ENCODE assay signal across 9 mouse cellular contexts in the genomic region with DNA sequence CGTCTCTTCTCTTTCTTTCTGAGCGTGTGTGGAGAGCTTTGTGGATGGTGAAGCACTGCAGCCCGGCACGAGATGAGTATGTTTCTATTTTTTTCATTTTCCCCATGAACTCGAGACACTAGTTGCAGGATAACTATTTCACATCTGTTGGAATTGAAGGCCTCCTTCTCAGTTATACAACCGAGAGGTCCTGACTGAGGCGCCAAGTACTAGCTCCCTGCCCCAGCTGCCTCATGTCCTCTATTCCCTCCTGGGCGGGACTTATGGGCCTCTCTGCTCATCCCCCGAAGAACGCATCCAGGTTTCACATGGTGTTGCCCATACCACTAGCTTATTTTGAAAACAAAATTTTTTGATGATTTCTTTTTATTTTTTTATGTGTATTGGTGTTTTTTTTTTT. TPM values are rescaled to one million over a fixed set of nuclear protein-coding genes. Genes with fewer than 3 reads are reported as not detected.
DNase-seq lines count a peak whose midpoint lies in the region; ATAC-seq and TF ChIP-seq lines count a peak whose summit lies in the region.
"Had no signal": no experiment of that assay in that cellular context is flagged by ENCODE, and none has a peak within 500 bp of the region (broad histone marks: within the 10 kb centered on the region; RNA-seq: fewer than 3 reads in every experiment).

No protein-coding gene starts in this region.

- H3K4me1 ChIP-seq in heart, embryonic 16.5 days (ENCODE audit: control insufficient read depth, insufficient read depth, low read length), result peaks cover 14% of the 10 kb centered on the region
- peaks cover 64% of the 10 kb centered on the region for H3K4me1 ChIP-seq in embryonic facial prominence, embryonic 13.5 days
- peaks cover 4% of the 10 kb centered on the region; the same call in 1 of the 2 replicates for H3K4me1 ChIP-seq in hindbrain, postnatal 0 days (ENCODE audit: insufficient read depth, low read length)
- H3K4me1 ChIP-seq in midbrain, embryonic 14.5 days (ENCODE audit: control insufficient read depth, insufficient read depth, low read length), result peaks cover 13% of the 10 kb centered on the region

- peak overlapping the region; percentile 24; the same call in 1 of the 2 replicates for H3K9ac ChIP-seq in heart, embryonic 16.5 days (ENCODE audit: low read length)
- H3K9ac ChIP-seq in embryonic facial prominence, embryonic 13.5 days, result 0 out of 2 replicates have a peak overlapping the region, but pooled peaks have one; percentile 55
- 0 out of 2 replicates have a peak overlapping the region, but pooled peaks have one; percentile 17 for H3K9ac ChIP-seq in hindbrain, postnatal 0 days (replicated peaks; ENCODE audit: low read length)
- H3K9ac ChIP-seq in midbrain, embryonic 14.5 days (replicated peaks; ENCODE audit: low read length), result no peak overlapping the region

- ATAC-seq in heart, embryonic 16.5 days (replicated peaks; ENCODE audit: extremely low read depth, insufficient read depth, low FRiP score), result no peak
- no peak for ATAC-seq in embryonic facial prominence, embryonic 13.5 days (ENCODE audit: insufficient number of reproducible peaks, insufficient read depth, low FRiP score, low TSS enrichment, low read depth)
- ATAC-seq in hindbrain, postnatal 0 days, result no peak
- ATAC-seq in midbrain, embryonic 14.5 days (ENCODE audit: low FRiP score, low TSS enrichment), result no peak
- no peak for ATAC-seq in CD4-positive, CD25-positive, alpha-beta regulatory T cell, adult 4 months

- WGBS in heart, embryonic 16.5 days, result 30% methylated on average over 10 of the region's 10 CpGs
- 27% methylated on average over 10 of the region's 10 CpGs for WGBS in embryonic facial prominence, embryonic 13.5 days
- WGBS in hindbrain, postnatal 0 days, result 28% methylated on average over 10 of the region's 10 CpGs
- 25% methylated on average over 10 of the region's 10 CpGs for WGBS in midbrain, embryonic 14.5 days

- H3K4me3 ChIP-seq in heart, embryonic 16.5 days (ENCODE audit: low read length), result peak overlapping the region; percentile 13
- H3K4me3 ChIP-seq in embryonic facial prominence, embryonic 13.5 days, result peak overlapping the region; percentile 30
- peak overlapping the region; percentile 18 for H3K4me3 ChIP-seq in hindbrain, postnatal 0 days (ENCODE audit: low read length)
- 0 out of 2 replicates have a peak overlapping the region, but pooled peaks have one; percentile 9 for H3K4me3 ChIP-seq in midbrain, embryonic 14.5 days (replicated peaks; ENCODE audit: low read depth, low read length)

- no peaks in the 10 kb centered on the region for H3K9me3 ChIP-seq in heart, embryonic 16.5 days (replicated peaks; ENCODE audit: control insufficient read depth, low read length)
- H3K9me3 ChIP-seq in embryonic facial prominence, embryonic 13.5 days, result no peaks in the 10 kb centered on the region
- no peaks in the 10 kb centered on the region for H3K9me3 ChIP-seq in hindbrain, postnatal 0 days (ENCODE audit: low read length)
- no peaks in the 10 kb centered on the region for H3K9me3 ChIP-seq in midbrain, embryonic 14.5 days (ENCODE audit: control insufficient read depth, low read length)

- peaks cover 28% of the 10 kb centered on the region for H3K27me3 ChIP-seq in heart, embryonic 16.5 days (ENCODE audit: control insufficient read depth, insufficient read depth, low read length)
- H3K27me3 ChIP-seq in embryonic facial prominence, embryonic 13.5 days, result peaks cover 9% of the 10 kb centered on the region; the same call in 1 of the 2 replicates
- no peaks in the 10 kb centered on the region for H3K27me3 ChIP-seq in hindbrain, postnatal 0 days (ENCODE audit: insufficient read depth, low read length)
- 0 out of 2 replicates have a peak, but pooled peaks cover 8% of the 10 kb centered on the region for H3K27me3 ChIP-seq in midbrain, embryonic 14.5 days (ENCODE audit: control insufficient read depth, insufficient read depth, low read length)

- peak overlapping the region; percentile 62 for H3K4me2 ChIP-seq in heart, embryonic 16.5 days (ENCODE audit: low read depth, low read length)
- peak overlapping the region; percentile 72 for H3K4me2 ChIP-seq in embryonic facial prominence, embryonic 13.5 days
- H3K4me2 ChIP-seq in hindbrain, postnatal 0 days (ENCODE audit: low read depth, low read length), result peak overlapping the region; percentile 52
- peak overlapping the region; percentile 46 for H3K4me2 ChIP-seq in midbrain, embryonic 14.5 days (ENCODE audit: low read length)

- no peak for DNase-seq in heart, postnatal 4 days
- no peak for DNase-seq in hindbrain, postnatal 0 days (ENCODE audit: low spot score)
- DNase-seq in midbrain, embryonic 14.5 days, result no peak
- DNase-seq in Muller cell, postnatal 12 days (ENCODE audit: inconsistent ontology term), result no peak
- no peak for DNase-seq in cerebellum, postnatal 4 days (ENCODE audit: low spot score in 2 of 2)

- TF ChIP-seq CTCF in hindbrain, postnatal 0 days (IDR thresholded peaks at IDR 0.05; ENCODE audit: low read depth), result no peak

- no peak overlapping the region for H3K27ac ChIP-seq in heart, embryonic 16.5 days (ENCODE audit: low read length)
- no peak overlapping the region for H3K27ac ChIP-seq in embryonic facial prominence, embryonic 13.5 days
- no peak overlapping the region for H3K27ac ChIP-seq in hindbrain, postnatal 0 days
- H3K27ac ChIP-seq in midbrain, embryonic 14.5 days (replicated peaks; ENCODE audit: low read depth, low read length), result no peak overlapping the region

- no peaks in the 10 kb centered on the region for H3K36me3 ChIP-seq in heart, embryonic 16.5 days (ENCODE audit: control insufficient read depth, insufficient read depth)
- 0 out of 2 replicates have a peak, but pooled peaks cover 4% of the 10 kb centered on the region for H3K36me3 ChIP-seq in embryonic facial prominence, embryonic 13.5 days
- no peaks in the 10 kb centered on the region for H3K36me3 ChIP-seq in hindbrain, postnatal 0 days (ENCODE audit: insufficient read depth, low read length)
- no peaks in the 10 kb centered on the region for H3K36me3 ChIP-seq in midbrain, embryonic 14.5 days (ENCODE audit: control insufficient read depth, insufficient read depth, low read length)

RNA-seq across cellular contexts. Expression of gene Gng8, which starts 3.9 kb away (rescaled TPM):
- 2.9 and 3.7 TPM in 2 replicates for polyA plus RNA-seq in heart, embryonic 16.5 days (2015; fragmentation: Nextera tagmentation; extraction: Ambion mirVana)
- 1 to 10 TPM; 1.4 to 1.8 TPM for total RNA-seq in heart, postnatal 4 days (2021)
- polyA plus RNA-seq in embryonic facial prominence, embryonic 13.5 days (2015; fragmentation: Nextera tagmentation; extraction: Ambion mirVana), result 19.9 and 32.0 TPM in 2 replicates
- total RNA-seq in hindbrain, postnatal 0 days (2014; rRNA removed), result 4.1 TPM in 1 of 2 replicates, not detected in the other
- polyA plus RNA-seq in hindbrain, postnatal 0 days (2015; fragmentation: Nextera tagmentation; extraction: Ambion mirVana), result 0.62 and 4.7 TPM in 2 replicates
- 11.7 and 17.2 TPM in 2 replicates for polyA plus RNA-seq in midbrain, embryonic 14.5 days (2014; fragmentation: Nextera tagmentation; extraction: Ambion mirVana)
- polyA plus RNA-seq in CD4-positive, CD25-positive, alpha-beta regulatory T cell, adult 4 months (2017; shearing (Covaris generic)), result not detected
- total RNA-seq: neutrophil, adult 5-6 weeks had no signal

RNA-seq across cellular contexts. Expression of gene Ptgir, which starts 10.8 kb away (rescaled TPM):
- polyA plus RNA-seq in heart, embryonic 16.5 days (2015; fragmentation: Nextera tagmentation; extraction: Ambion mirVana), result 1.4 and 1.5 TPM in 2 replicates
- 1 to 10 TPM; 1.9 to 2.7 TPM for total RNA-seq in heart, postnatal 4 days (2021)
- polyA plus RNA-seq in embryonic facial prominence, embryonic 13.5 days (2015; fragmentation: Nextera tagmentation; extraction: Ambion mirVana), result 1.2 TPM in 2 replicates
- 0.18 and 0.21 TPM in 2 replicates for total RNA-seq in hindbrain, postnatal 0 days (2014; rRNA removed)
- 0.05 TPM in 2 replicates for polyA plus RNA-seq in hindbrain, postnatal 0 days (2015; fragmentation: Nextera tagmentation; extraction: Ambion mirVana)
- polyA plus RNA-seq in midbrain, embryonic 14.5 days (2014; fragmentation: Nextera tagmentation; extraction: Ambion mirVana), result 0.16 and 0.30 TPM in 2 replicates
- 10 to 100 TPM in 1 of 2 experiments, 1 to 10 TPM in 1; 7.9 to 10.2 TPM for polyA plus RNA-seq in CD4-positive, CD25-positive, alpha-beta regulatory T cell, adult 4 months (2017; shearing (Covaris generic))

RNA-seq across cellular contexts. Expression of gene Dact3, which starts 20.4 kb away (rescaled TPM):
- polyA plus RNA-seq in heart, embryonic 16.5 days (2015; fragmentation: Nextera tagmentation; extraction: Ambion mirVana), result 2.8 and 3.1 TPM in 2 replicates
- total RNA-seq in heart, postnatal 4 days (2021), result 10 to 100 TPM; 45.2 to 48.6 TPM
- polyA plus RNA-seq in embryonic facial prominence, embryonic 13.5 days (2015; fragmentation: Nextera tagmentation; extraction: Ambion mirVana), result 4.9 TPM in 2 replicates
- total RNA-seq in hindbrain, postnatal 0 days (2014; rRNA removed), result 85.9 and 95.6 TPM in 2 replicates
- polyA plus RNA-seq in hindbrain, postnatal 0 days (2015; fragmentation: Nextera tagmentation; extraction: Ambion mirVana), result 7.2 TPM in 2 replicates
- 4.9 and 6.2 TPM in 2 replicates for polyA plus RNA-seq in midbrain, embryonic 14.5 days (2014; fragmentation: Nextera tagmentation; extraction: Ambion mirVana)
- polyA plus RNA-seq in CD4-positive, CD25-positive, alpha-beta regulatory T cell, adult 4 months (2017; shearing (Covaris generic)), result not detected

RNA-seq across cellular contexts. Expression of gene Calm3, which starts 28.4 kb away (rescaled TPM):
- polyA plus RNA-seq in heart, embryonic 16.5 days (2015; fragmentation: Nextera tagmentation; extraction: Ambion mirVana), result 112 and 128 TPM in 2 replicates
- 100 to 1,000 TPM; 309 to 310 TPM for total RNA-seq in heart, postnatal 4 days (2021)
- polyA plus RNA-seq in embryonic facial prominence, embryonic 13.5 days (2015; fragmentation: Nextera tagmentation; extraction: Ambion mirVana), result 104 and 111 TPM in 2 replicates
- total RNA-seq in hindbrain, postnatal 0 days (2014; rRNA removed), result 1,865 and 2,018 TPM in 2 replicates
- 435 and 441 TPM in 2 replicates for polyA plus RNA-seq in hindbrain, postnatal 0 days (2015; fragmentation: Nextera tagmentation; extraction: Ambion mirVana)
- polyA plus RNA-seq in midbrain, embryonic 14.5 days (2014; fragmentation: Nextera tagmentation; extraction: Ambion mirVana), result 494 and 652 TPM in 2 replicates
- polyA plus RNA-seq in CD4-positive, CD25-positive, alpha-beta regulatory T cell, adult 4 months (2017; shearing (Covaris generic)), result 100 to 1,000 TPM in 1 of 2 experiments, 10 to 100 TPM in 1; 48.5 to 103 TPM

RNA-seq across cellular contexts. Expression of gene Pnmal2, which starts 49.0 kb away (rescaled TPM):
- polyA plus RNA-seq in heart, embryonic 16.5 days (2015; fragmentation: Nextera tagmentation; extraction: Ambion mirVana), result 5.6 and 6.0 TPM in 2 replicates
- 1 to 10 TPM; 6.3 to 7.3 TPM for total RNA-seq in heart, postnatal 4 days (2021)
- 10.5 and 10.9 TPM in 2 replicates for polyA plus RNA-seq in embryonic facial prominence, embryonic 13.5 days (2015; fragmentation: Nextera tagmentation; extraction: Ambion mirVana)
- total RNA-seq in hindbrain, postnatal 0 days (2014; rRNA removed), result 106 and 118 TPM in 2 replicates
- 138 and 139 TPM in 2 replicates for polyA plus RNA-seq in hindbrain, postnatal 0 days (2015; fragmentation: Nextera tagmentation; extraction: Ambion mirVana)
- polyA plus RNA-seq in midbrain, embryonic 14.5 days (2014; fragmentation: Nextera tagmentation; extraction: Ambion mirVana), result 115 and 116 TPM in 2 replicates
- not detected for polyA plus RNA-seq in CD4-positive, CD25-positive, alpha-beta regulatory T cell, adult 4 months (2017; shearing (Covaris generic))
- total RNA-seq: neutrophil, adult 5-6 weeks had no signal
